Mouse (Mus musculus): ENCODE data around the gene Gm20604. TPM values are rescaled to one million over a fixed set of nuclear protein-coding genes. Genes with fewer than 3 reads are reported as not detected.

Gm20604 gene
- total and polyA plus RNA-seq, 2 experiments from 2014 or later, result 29.7 to 54.5 TPM

GRCm38 (mm10) chr12:102698089-102698684 is 60.3 kb downstream of the Gm20604 start:
- no peak for TF ChIP-seq CTCF (IDR thresholded peaks at IDR 0.05)
- H3K4me2 ChIP-seq (ENCODE audit: low read depth, low read length, poor library complexity, severe bottlenecking), result no peak overlapping the region
- no peak overlapping the region for H3K9ac ChIP-seq (replicated peaks; ENCODE audit: low read length, poor library complexity, severe bottlenecking)
- peaks cover 24% of the 10 kb centered on the region; the same call in 1 of the 2 replicates for H3K4me1 ChIP-seq (ENCODE audit: insufficient read depth, low read length)
- DNase-seq (ENCODE audit: low spot score) (no peak), ATAC-seq (ENCODE audit: low FRiP score) (no peak)
- no peak overlapping the region for H3K27ac ChIP-seq (ENCODE audit: low read depth, low read length)
- H3K4me3 ChIP-seq (ENCODE audit: low read depth, low read length), result no peak overlapping the region
- no peaks in the 10 kb centered on the region for H3K9me3 ChIP-seq (ENCODE audit: low read length)
- 11% methylated on average over 1 of the region's 1 CpGs for WGBS
- H3K27me3 ChIP-seq (ENCODE audit: insufficient read depth, low read length), result no peaks in the 10 kb centered on the region
- H3K36me3 ChIP-seq (ENCODE audit: insufficient read depth, low read length), result no peaks in the 10 kb centered on the region

GRCm38 (mm10) chr12:102697381-102697780 is 61.1 kb downstream of the Gm20604 start:
- ATAC-seq (ENCODE audit: low FRiP score) (no peak), DNase-seq (ENCODE audit: low spot score) (no peak)
- no peak for TF ChIP-seq CTCF (IDR thresholded peaks at IDR 0.05)
- Histone ChIP-seq H3K4me2 (ENCODE audit: low read depth, low read length, poor library complexity, severe bottlenecking) (no peak overlapping the region), H3K27me3 (ENCODE audit: insufficient read depth, low read length) (no peaks in the 10 kb centered on the region), H3K36me3 (ENCODE audit: insufficient read depth, low read length) (no peaks in the 10 kb centered on the region), H3K9ac (replicated peaks; ENCODE audit: low read length, poor library complexity, severe bottlenecking) (no peak overlapping the region), H3K9me3 (ENCODE audit: low read length) (no peaks in the 10 kb centered on the region), H3K4me1 (ENCODE audit: insufficient read depth, low read length) (peaks cover 20% of the 10 kb centered on the region; the same call in 1 of the 2 replicates), H3K4me3 (ENCODE audit: low read depth, low read length) (no peak overlapping the region), H3K27ac (ENCODE audit: low read depth, low read length) (no peak overlapping the region)
- 85% methylated on average over 7 of the region's 7 CpGs for WGBS

- Histone ChIP-seq H3K4me1 (ENCODE audit: insufficient read depth, low read length) (0 out of 2 replicates have a peak, but pooled peaks cover 15% of the 10 kb centered on the region), H3K9me3 (ENCODE audit: low read length) (no peaks in the 10 kb centered on the region)
These were observed 61.7 kb downstream of the Gm20604 start for GRCm38 (mm10) chr12:102696635-102697354.

GRCm38 (mm10) chr12:102695369-102696239 is 62.9 kb downstream of the Gm20604 start:
- Histone ChIP-seq H3K4me2 (ENCODE audit: low read depth, low read length, poor library complexity, severe bottlenecking) (no peak overlapping the region), H3K4me3 (ENCODE audit: low read depth, low read length) (no peak overlapping the region), H3K9ac (replicated peaks; ENCODE audit: low read length, poor library complexity, severe bottlenecking) (no peak overlapping the region; the same call in 1 of the 2 replicates), H3K9me3 (ENCODE audit: low read length) (no peaks in the 10 kb centered on the region), H3K27ac (ENCODE audit: low read depth, low read length) (no peak overlapping the region), H3K4me1 (ENCODE audit: insufficient read depth, low read length) (0 out of 2 replicates have a peak, but pooled peaks cover 15% of the 10 kb centered on the region), H3K27me3 (ENCODE audit: insufficient read depth, low read length) (no peaks in the 10 kb centered on the region), H3K36me3 (ENCODE audit: insufficient read depth, low read length) (no peaks in the 10 kb centered on the region)
- 65% methylated on average over 18 of the region's 18 CpGs for WGBS
- ATAC-seq (ENCODE audit: low FRiP score), result no peak
- TF ChIP-seq CTCF (IDR thresholded peaks at IDR 0.05), result no peak
- DNase-seq (ENCODE audit: low spot score), result no peak

More at GRCm38 (mm10) chr12:102696635-102697354, 61.7 kb downstream of the Gm20604 start:
- Histone ChIP-seq H3K9ac (replicated peaks; ENCODE audit: low read length, poor library complexity, severe bottlenecking) (no peak overlapping the region), H3K27ac (ENCODE audit: low read depth, low read length) (no peak overlapping the region), H3K27me3 (ENCODE audit: insufficient read depth, low read length) (no peaks in the 10 kb centered on the region), H3K4me2 (ENCODE audit: low read depth, low read length, poor library complexity, severe bottlenecking) (no peak overlapping the region), H3K36me3 (ENCODE audit: insufficient read depth, low read length) (no peaks in the 10 kb centered on the region), H3K4me3 (ENCODE audit: low read depth, low read length) (no peak overlapping the region)
- no peak for TF ChIP-seq CTCF (IDR thresholded peaks at IDR 0.05)
- WGBS, result 90% methylated on average over 14 of the region's 14 CpGs
- DNase-seq (ENCODE audit: low spot score) (no peak), ATAC-seq (ENCODE audit: low FRiP score) (no peak)

- no peak overlapping the region for H3K27ac ChIP-seq (ENCODE audit: low read depth, low read length)
- no peaks in the 10 kb centered on the region for H3K36me3 ChIP-seq (ENCODE audit: insufficient read depth, low read length)
- H3K27me3 ChIP-seq (ENCODE audit: insufficient read depth, low read length), result no peaks in the 10 kb centered on the region
- no peak overlapping the region for H3K9ac ChIP-seq (replicated peaks; ENCODE audit: low read length, poor library complexity, severe bottlenecking)
- H3K4me1 ChIP-seq (ENCODE audit: insufficient read depth, low read length), result 0 out of 2 replicates have a peak, but pooled peaks cover 2% of the 10 kb centered on the region
- DNase-seq (ENCODE audit: low spot score) (no peak), ATAC-seq (ENCODE audit: low FRiP score) (no peak)
- no peak overlapping the region for H3K4me2 ChIP-seq (ENCODE audit: low read depth, low read length, poor library complexity, severe bottlenecking)
- TF ChIP-seq CTCF (IDR thresholded peaks at IDR 0.05), result no peak
- H3K4me3 ChIP-seq (ENCODE audit: low read depth, low read length), result no peak overlapping the region
- WGBS, result 78% methylated on average over 6 of the region's 7 CpGs
- H3K9me3 ChIP-seq (ENCODE audit: low read length), result no peaks in the 10 kb centered on the region
These were observed 66.7 kb downstream of the Gm20604 start for GRCm38 (mm10) chr12:102691761-102692160.

Other genes starting within 250 kb of the Gm20604 start
- gene Chga, start 203.7 kb downstream of the Gm20604 start, total RNA-seq (2014; rRNA removed), result 148 and 168 TPM in 2 replicates
- gene Chga, start 203.7 kb downstream of the Gm20604 start, polyA plus RNA-seq (2015; fragmentation: Nextera tagmentation; extraction: Ambion mirVana), result 257 and 272 TPM in 2 replicates
- 56.0 and 66.6 TPM in 2 replicates for gene Itpk1, start 53.7 kb downstream of the Gm20604 start, total RNA-seq (2014; rRNA removed)
- 39.0 and 40.3 TPM in 2 replicates for gene Itpk1, start 53.7 kb downstream of the Gm20604 start, polyA plus RNA-seq (2015; fragmentation: Nextera tagmentation; extraction: Ambion mirVana)
- gene Moap1, start 15.0 kb downstream of the Gm20604 start, total RNA-seq (2014; rRNA removed), result 20.9 and 26.5 TPM in 2 replicates
- 71.8 and 84.8 TPM in 2 replicates for gene Moap1, start 15.0 kb downstream of the Gm20604 start, polyA plus RNA-seq (2015; fragmentation: Nextera tagmentation; extraction: Ambion mirVana)
- gene Tmem251, start 14.9 kb downstream of the Gm20604 start, total RNA-seq (2014; rRNA removed), result 5.9 and 6.2 TPM in 2 replicates
- 11.9 and 12.3 TPM in 2 replicates for gene Tmem251, start 14.9 kb downstream of the Gm20604 start, polyA plus RNA-seq (2015; fragmentation: Nextera tagmentation; extraction: Ambion mirVana)
- gene Gm28051, start 907 bp downstream of the Gm20604 start, total RNA-seq (2014; rRNA removed), result 0.93 TPM in 1 of 2 replicates, not detected in the other
- gene Gm28051, start 907 bp downstream of the Gm20604 start, polyA plus RNA-seq (2015; fragmentation: Nextera tagmentation; extraction: Ambion mirVana), result not detected in 2 replicates
- gene Gon7, start 869 bp downstream of the Gm20604 start, total RNA-seq (2014; rRNA removed), result 14.4 and 21.0 TPM in 2 replicates
- gene Gon7, start 869 bp downstream of the Gm20604 start, polyA plus RNA-seq (2015; fragmentation: Nextera tagmentation; extraction: Ambion mirVana), result 30.9 and 39.1 TPM in 2 replicates
- 45.3 and 51.0 TPM in 2 replicates for gene Ubr7, start 705 bp downstream of the Gm20604 start, total RNA-seq (2014; rRNA removed)
- gene Ubr7, start 705 bp downstream of the Gm20604 start, polyA plus RNA-seq (2015; fragmentation: Nextera tagmentation; extraction: Ambion mirVana), result 24.4 and 25.6 TPM in 2 replicates
- 32.2 and 33.8 TPM in 2 replicates for gene Btbd7, start 119.8 kb upstream of the Gm20604 start, total RNA-seq (2014; rRNA removed)
- gene Btbd7, start 119.8 kb upstream of the Gm20604 start, polyA plus RNA-seq (2015; fragmentation: Nextera tagmentation; extraction: Ambion mirVana), result 6.8 and 9.2 TPM in 2 replicates
- gene Cox8c, start 140.6 kb upstream of the Gm20604 start, total RNA-seq (2014; rRNA removed), result not detected in 2 replicates
- not detected in 2 replicates for gene Cox8c, start 140.6 kb upstream of the Gm20604 start, polyA plus RNA-seq (2015; fragmentation: Nextera tagmentation; extraction: Ambion mirVana)
- gene Unc79, start 190.2 kb upstream of the Gm20604 start, total RNA-seq (2014; rRNA removed), result 39.5 and 44.5 TPM in 2 replicates
- 4.5 and 6.7 TPM in 2 replicates for gene Unc79, start 190.2 kb upstream of the Gm20604 start, polyA plus RNA-seq (2015; fragmentation: Nextera tagmentation; extraction: Ambion mirVana)

All from midbrain, postnatal 0 days (tissue).